Mouse (Mus musculus) left cerebral cortex, adult 2 months (tissue): ENCODE data around the gene Msi2. TPM values are rescaled to one million over a fixed set of nuclear protein-coding genes. Genes with fewer than 3 reads are reported as not detected.

ENCODE experiments used
- DNase-seq, 2 experiments: peaks; one replicate each; pipeline ENCODE4 v3.0.0; 2021 to 2022; ENCODE audit warnings: low spot score in 2 of 2, mixed read lengths in 1 of 2; ENCODE audit errors: extremely low spot score in 1 of 2
- H3K27ac ChIP-seq: fragments of 200-600 bp; 2 replicates; pipeline ENCODE4 v1.8.1; 2022
- H3K4me3 ChIP-seq: fragments of 200-600 bp; 2 replicates; pipeline ENCODE4 v1.8.1; 2022
- CTCF ChIP-seq: fragments of 200-600 bp; IDR thresholded peaks from 2 replicates; pipeline ENCODE4 v1.8.1; 2022; ENCODE audit warnings: antibody characterized with exemption, mild to moderate bottlenecking, moderate library complexity
- intact Hi-C: fragments of 180-260 bp; cut with DNase I; formaldehyde crosslinking; loops from one replicate; pipeline ENCODE4 v1.15.1; 2025
- total RNA-seq, 2 experiments: library from RNA; stranded (reverse); gene quantifications; 2 replicates each; pipeline ENCODE4 v1.2.3; 2021

Msi2 gene
- total RNA-seq, 2 experiments from 2014 or later: 126 to 140 TPM

- intact Hi-C loops: no loop called here
- no peak overlapping the region; the same call in 1 of the 2 replicates for H3K27ac ChIP-seq
- H3K4me3 ChIP-seq: no peak overlapping the region
- TF ChIP-seq CTCF: peak; percentile 23
- no peak for DNase-seq
These were observed 143.5 kb downstream of the Msi2 start for GRCm38 (mm10) chr11:88574575-88575360.

DNA sequence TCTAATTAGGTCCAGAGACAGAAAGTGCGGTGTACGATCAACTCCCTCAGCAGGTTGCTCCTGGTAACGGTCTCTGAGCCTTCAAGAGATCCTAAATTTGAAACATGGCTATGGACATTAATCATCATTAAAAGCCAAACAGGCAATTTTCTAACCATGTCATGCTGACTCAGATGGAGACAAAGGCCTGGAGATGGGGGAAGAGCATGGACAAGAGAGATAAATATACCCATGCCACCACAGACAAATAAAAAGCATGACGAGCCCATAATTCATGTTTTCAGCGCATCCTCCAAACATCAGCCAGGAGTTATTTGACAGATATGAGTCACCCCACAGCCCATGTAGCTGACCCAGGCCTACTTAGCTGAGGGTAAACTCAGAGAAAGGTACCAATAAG is 145.3 kb downstream of the Msi2 start:
- Histone ChIP-seq H3K27ac (no peak overlapping the region), H3K4me3 (no peak overlapping the region)
- DNase-seq: no peak
- no peak for TF ChIP-seq CTCF
- intact Hi-C loops: no loop called here

DNA sequence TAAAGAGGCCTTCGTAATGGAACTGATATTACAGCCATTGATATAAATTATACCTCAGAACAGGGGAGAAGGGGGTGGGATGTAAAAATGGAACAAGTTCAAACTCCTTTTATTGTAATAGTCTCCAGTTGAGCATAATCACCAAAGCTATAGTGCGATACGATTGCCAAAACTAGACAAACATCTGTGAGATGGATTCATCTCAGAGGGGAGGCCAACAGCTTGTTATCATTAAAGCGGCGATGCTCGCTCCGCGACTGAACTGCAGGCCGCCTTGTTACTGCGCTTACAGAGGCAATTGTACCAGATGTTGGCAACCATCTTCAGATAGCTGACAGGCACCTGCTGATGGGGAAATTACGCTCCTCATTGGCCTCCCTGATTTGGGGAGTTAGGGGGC is 145.9 kb downstream of the Msi2 start:
- H3K27ac ChIP-seq: no peak overlapping the region
- no peak for TF ChIP-seq CTCF
- no peak for DNase-seq
- H3K4me3 ChIP-seq: no peak overlapping the region
- intact Hi-C loops: no loop called here

- intact Hi-C loops: no loop called here
- Histone ChIP-seq H3K27ac (no peak overlapping the region; the same call in 1 of the 2 replicates), H3K4me3 (no peak overlapping the region)
- no peak for TF ChIP-seq CTCF
- DNase-seq: no peak
These were observed 147.6 kb downstream of the Msi2 start for GRCm38 (mm10) chr11:88570715-88571202.

DNA sequence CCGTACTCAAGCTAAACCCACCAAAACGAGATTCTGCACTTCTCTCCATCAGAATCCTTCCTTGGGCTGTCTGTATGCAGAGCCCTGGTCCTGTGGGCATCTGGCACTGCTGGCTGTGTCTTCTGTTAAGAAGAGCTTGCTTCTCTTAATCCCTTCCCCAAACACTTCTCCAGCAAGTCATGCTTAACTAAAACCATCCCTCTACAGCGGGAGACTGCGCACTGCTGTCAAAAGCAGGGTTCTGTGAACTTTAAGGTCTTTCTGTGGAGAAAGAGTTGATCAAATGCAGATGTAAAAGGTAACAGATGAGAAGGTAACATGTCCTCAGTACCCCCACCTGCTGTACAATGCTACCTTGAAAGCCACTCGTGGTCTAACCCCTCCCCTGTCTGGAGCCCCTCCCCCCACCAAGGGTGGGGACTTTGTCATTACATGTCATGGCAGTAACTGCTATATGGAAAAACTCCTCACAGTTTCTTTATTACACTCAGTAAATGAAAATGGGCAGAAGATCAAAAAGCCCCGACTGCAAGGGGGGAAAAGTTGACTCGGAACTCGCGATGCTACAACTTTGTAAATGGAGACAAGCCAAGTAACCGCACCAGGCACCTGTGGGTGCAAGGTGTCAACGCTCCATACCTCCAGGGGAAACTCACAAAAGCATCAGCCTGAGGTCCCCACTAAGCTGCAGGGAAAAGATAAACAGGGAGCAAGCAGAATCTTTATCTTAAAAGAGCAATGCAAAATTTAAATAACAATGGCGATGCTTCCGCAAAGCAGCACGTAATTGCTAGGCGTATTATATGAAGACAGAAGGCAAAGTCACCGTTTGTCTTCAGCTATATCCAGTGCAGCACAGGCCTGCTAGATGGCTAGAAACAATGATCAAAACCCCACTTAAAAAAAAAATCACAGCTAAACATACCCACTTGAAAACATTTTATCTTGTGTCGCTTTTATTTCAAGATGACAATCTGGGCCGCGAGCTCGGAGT is 151.4 kb downstream of the Msi2 start:
- no peak for TF ChIP-seq CTCF
- Histone ChIP-seq H3K4me3 (no peak overlapping the region), H3K27ac (no peak overlapping the region)
- intact Hi-C loops: no loop called here
- no peak for DNase-seq

DNA sequence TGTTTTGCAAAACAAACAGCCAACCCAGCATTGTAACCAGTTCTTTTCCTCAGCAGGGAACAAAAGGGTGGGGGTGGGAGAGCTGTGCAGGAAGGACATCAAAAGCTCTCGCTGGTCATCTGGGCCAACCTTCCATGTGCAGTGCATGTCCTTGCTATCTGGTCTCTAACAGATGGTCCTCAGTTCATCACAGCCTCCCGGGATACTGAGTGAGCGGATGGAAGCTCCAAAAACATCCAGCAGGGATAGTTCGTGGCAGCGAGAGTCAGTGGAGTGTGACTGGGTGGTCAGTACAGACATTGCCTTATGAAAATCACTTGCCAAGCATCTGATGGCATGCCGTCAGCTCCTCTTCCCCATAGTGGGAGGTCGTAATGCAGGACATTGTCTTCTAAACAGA is 153.5 kb downstream of the Msi2 start:
- intact Hi-C loops: no loop called here
- no peak for TF ChIP-seq CTCF

GRCm38 (mm10) chr11:88564363-88564762 is 153.9 kb downstream of the Msi2 start:
- no peak for DNase-seq
- Histone ChIP-seq H3K4me3 (no peak overlapping the region), H3K27ac (no peak overlapping the region)
- intact Hi-C loops: no loop called here
- TF ChIP-seq CTCF: no peak

More for the DNA sequence above, 153.5 kb downstream of the Msi2 start:
- Histone ChIP-seq H3K27ac (no peak overlapping the region), H3K4me3 (no peak overlapping the region)
- DNase-seq: no peak

GRCm38 (mm10) chr11:88561191-88561590 is 157.1 kb downstream of the Msi2 start:
- TF ChIP-seq CTCF: no peak
- H3K4me3 ChIP-seq: no peak overlapping the region
- intact Hi-C loops: no loop called here
- no peak overlapping the region for H3K27ac ChIP-seq
- no peak for DNase-seq

DNA sequence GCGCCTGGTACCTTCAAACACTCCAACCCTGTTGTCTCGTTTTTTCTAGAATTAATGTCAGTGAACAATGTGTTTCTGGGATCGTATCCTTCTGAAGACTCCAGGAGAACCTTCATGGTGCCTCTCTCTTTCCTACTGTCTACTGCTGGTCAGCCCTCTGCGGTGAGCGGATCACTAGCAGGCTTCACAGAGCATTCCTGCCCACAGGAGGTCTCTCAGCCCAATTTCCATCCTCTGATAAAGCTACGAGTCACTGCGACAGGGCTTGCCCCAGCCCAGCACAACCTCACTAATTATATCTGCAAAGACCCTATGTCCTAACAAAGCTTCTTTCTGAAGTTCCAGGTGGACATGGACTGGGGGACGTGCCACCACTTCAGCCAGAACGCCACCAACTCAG is 157.7 kb downstream of the Msi2 start:
- intact Hi-C loops: no loop called here
- DNase-seq: no peak
- no peak overlapping the region for H3K4me3 ChIP-seq
- no peak for TF ChIP-seq CTCF
- no peak overlapping the region for H3K27ac ChIP-seq

DNA sequence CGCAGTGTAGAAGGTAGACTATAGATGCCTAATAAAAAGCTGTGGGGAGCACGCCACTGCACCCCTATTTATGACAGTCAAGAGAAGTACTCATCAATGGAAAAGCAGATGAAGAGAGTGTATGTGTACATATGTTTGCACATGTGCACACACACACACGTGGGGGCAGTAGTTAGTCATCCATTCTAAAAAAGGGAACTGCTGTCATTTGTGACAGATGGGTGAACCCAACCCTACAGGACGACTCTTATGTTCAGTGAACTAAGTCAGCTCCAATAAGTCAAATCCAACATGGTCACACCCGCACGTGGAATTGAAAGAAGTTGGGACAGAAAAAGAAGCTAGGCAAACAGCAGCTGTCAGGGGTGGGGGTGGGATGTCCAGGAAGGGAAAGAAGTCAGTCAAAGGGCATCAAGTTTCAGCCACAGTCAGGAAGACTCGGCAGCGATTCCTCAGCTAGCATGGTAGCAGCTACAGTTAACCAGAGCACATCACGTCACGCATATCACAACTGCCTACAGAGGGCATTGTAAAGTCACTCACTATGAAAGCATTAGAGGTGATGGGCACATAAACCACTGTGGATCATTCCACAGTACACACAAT is 158.8 kb downstream of the Msi2 start:
- intact Hi-C loops: no loop called here
- no peak for DNase-seq
- 0 out of 2 replicates have a peak overlapping the region, but pooled peaks have one; percentile 4 for H3K27ac ChIP-seq
- H3K4me3 ChIP-seq: no peak overlapping the region
- no peak; the same call in 1 of the 2 replicates for TF ChIP-seq CTCF

- Histone ChIP-seq H3K4me3 (no peak overlapping the region), H3K27ac (no peak overlapping the region)
- intact Hi-C loops: no loop called here
- no peak for TF ChIP-seq CTCF
- no peak for DNase-seq
These were observed 159.6 kb downstream of the Msi2 start for GRCm38 (mm10) chr11:88558731-88559130.
